Mouse (Mus musculus): Measurements from ENCODE around the gene Rab22a. TPM values are rescaled to one million over a fixed set of nuclear protein-coding genes. Genes with fewer than 3 reads are reported as not detected.
A peak's percentile ranks its signal among the peaks of the same experiment; 100 is the strongest.

Rab22a gene
- polyA plus RNA-seq, 1 experiment from 2014 or later = 32.0 TPM

DNA sequence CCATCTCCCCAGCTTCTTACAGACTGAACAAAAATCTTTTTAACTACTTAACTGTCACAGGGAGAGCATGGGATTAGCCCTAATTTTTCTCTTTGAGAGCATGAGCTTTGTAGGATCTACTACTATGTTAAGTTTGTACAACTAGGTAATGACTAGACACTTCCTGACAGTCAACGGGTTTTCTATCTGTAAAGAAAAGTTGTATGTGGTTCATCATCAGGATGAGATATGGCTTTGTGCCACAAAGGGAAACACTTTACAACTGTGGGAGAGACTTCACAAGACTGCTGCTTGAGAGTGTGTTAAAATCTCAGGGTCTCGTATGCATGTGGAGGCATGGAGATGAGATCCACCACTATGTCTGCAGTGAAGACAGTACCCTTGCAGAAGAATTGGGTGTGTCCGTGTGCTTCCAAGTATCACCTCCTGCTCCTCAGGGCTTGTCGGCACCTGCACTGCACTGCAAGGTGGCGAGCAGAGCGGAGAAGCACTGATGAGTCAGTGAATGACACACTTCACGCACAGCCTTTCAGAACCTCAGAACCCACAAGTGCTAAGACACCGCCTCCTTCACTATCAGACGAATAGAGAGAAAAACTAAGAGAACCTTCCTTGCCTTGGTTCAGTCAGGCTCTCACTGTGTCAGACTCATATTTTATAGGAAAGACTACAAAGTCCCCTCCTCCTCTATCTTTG is 2.8 kb downstream of the Rab22a start:
- ATAC-seq (replicated peaks; ENCODE audit: extremely low read depth, insufficient read depth, low FRiP score) = no peak
- Histone ChIP-seq H3K4me2 (ENCODE audit: low read depth, low read length) (no peak overlapping the region), H3K4me1 (ENCODE audit: control insufficient read depth, insufficient read depth, low read length) (peaks cover 31% of the 10 kb centered on the region), H3K27ac (ENCODE audit: low read length) (no peak overlapping the region), H3K9ac (ENCODE audit: low read length) (no peak overlapping the region), H3K27me3 (ENCODE audit: control insufficient read depth, insufficient read depth, low read length) (no peaks in the 10 kb centered on the region), H3K4me3 (ENCODE audit: low read length) (no peak overlapping the region), H3K36me3 (ENCODE audit: control insufficient read depth, insufficient read depth) (peaks cover 24% of the 10 kb centered on the region), H3K9me3 (replicated peaks; ENCODE audit: control insufficient read depth, low read length) (no peaks in the 10 kb centered on the region)
- WGBS = 79% methylated on average over 9 of the region's 9 CpGs

DNA sequence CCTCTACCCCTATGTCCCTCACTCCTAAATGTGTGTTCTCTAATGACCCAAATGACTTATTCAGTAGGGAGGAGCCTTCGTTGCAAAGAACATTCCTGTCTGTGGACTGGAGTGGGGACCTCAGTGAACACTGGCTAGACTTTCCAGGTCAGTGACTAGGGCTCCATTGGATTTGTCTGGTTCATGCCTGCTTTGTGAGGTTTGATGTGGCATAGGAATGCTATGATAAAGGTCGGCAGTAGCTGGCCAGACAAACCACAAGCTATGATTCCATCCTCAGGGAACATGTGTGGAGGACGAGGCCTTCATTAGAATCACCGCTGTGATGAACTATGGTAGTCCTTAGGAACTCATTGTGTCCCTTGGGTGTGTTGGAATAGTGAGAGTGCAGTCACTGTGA is 5.2 kb downstream of the Rab22a start:
- no peak for ATAC-seq (replicated peaks; ENCODE audit: extremely low read depth, insufficient read depth, low FRiP score)
- Histone ChIP-seq H3K4me3 (ENCODE audit: low read length) (no peak overlapping the region), H3K27me3 (ENCODE audit: control insufficient read depth, insufficient read depth, low read length) (no peaks in the 10 kb centered on the region), H3K4me1 (ENCODE audit: control insufficient read depth, insufficient read depth, low read length) (peaks cover 20% of the 10 kb centered on the region), H3K36me3 (ENCODE audit: control insufficient read depth, insufficient read depth) (peaks cover 24% of the 10 kb centered on the region), H3K4me2 (ENCODE audit: low read depth, low read length) (no peak overlapping the region), H3K9ac (ENCODE audit: low read length) (no peak overlapping the region), H3K9me3 (replicated peaks; ENCODE audit: control insufficient read depth, low read length) (no peaks in the 10 kb centered on the region), H3K27ac (ENCODE audit: low read length) (no peak overlapping the region)
- WGBS = 85% methylated on average over 4 of the region's 4 CpGs

DNA sequence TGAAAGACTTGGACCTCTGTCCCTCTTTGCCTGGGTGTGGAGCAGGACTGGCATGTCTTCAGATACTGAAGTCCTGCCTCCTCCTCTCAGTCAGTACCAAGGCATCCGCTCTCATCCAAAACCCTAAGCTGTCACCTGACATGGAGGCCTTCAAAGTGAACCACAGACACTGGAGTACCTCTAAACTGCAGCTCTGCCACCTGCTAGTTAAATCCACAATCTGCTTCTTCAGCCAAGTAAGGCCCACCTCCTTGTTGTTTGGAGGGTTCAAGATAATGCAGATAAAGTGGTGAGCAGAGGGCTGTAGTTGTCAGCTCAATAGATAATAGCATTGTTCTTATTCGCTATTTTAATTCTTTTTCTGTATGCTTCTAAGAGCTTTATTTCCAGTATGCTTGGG is 5.7 kb downstream of the Rab22a start:
- no peak overlapping the region for H3K9ac ChIP-seq (ENCODE audit: low read length)
- H3K4me2 ChIP-seq (ENCODE audit: low read depth, low read length) = no peak overlapping the region
- H3K27ac ChIP-seq (ENCODE audit: low read length) = no peak overlapping the region
- no peak for ATAC-seq (replicated peaks; ENCODE audit: extremely low read depth, insufficient read depth, low FRiP score)
- 72% methylated on average over 2 of the region's 2 CpGs for WGBS
- peaks cover 26% of the 10 kb centered on the region for H3K4me1 ChIP-seq (ENCODE audit: control insufficient read depth, insufficient read depth, low read length)
- no peak overlapping the region for H3K4me3 ChIP-seq (ENCODE audit: low read length)
- H3K9me3 ChIP-seq (replicated peaks; ENCODE audit: control insufficient read depth, low read length) = no peaks in the 10 kb centered on the region
- H3K36me3 ChIP-seq (ENCODE audit: control insufficient read depth, insufficient read depth) = peaks cover 24% of the 10 kb centered on the region
- no peaks in the 10 kb centered on the region for H3K27me3 ChIP-seq (ENCODE audit: control insufficient read depth, insufficient read depth, low read length)

DNA sequence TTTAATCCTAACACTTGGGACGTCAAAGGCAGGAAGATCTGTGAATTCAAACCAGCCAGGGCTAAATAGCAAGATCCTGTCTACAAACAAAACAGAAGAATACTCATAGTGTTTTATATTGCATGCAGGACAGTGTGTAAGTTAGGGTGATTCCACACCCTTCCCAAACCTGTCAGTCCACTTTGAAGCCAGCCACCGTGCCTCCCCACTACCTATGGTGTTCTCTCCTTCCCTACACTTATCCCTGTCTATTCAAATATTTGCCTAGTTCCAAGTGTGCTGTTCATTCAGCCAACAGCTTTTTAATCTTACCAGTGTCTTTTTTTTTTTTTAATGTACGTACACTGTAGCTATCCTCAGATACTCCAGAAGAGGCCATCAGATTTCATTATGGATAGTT is 7.3 kb downstream of the Rab22a start:
- ATAC-seq (replicated peaks; ENCODE audit: extremely low read depth, insufficient read depth, low FRiP score) = no peak
- H3K27me3 ChIP-seq (ENCODE audit: control insufficient read depth, insufficient read depth, low read length) = no peaks in the 10 kb centered on the region
- peaks cover 22% of the 10 kb centered on the region for H3K36me3 ChIP-seq (ENCODE audit: control insufficient read depth, insufficient read depth)
- H3K4me3 ChIP-seq (ENCODE audit: low read length) = no peak overlapping the region
- H3K27ac ChIP-seq (ENCODE audit: low read length) = no peak overlapping the region
- H3K9me3 ChIP-seq (replicated peaks; ENCODE audit: control insufficient read depth, low read length) = no peaks in the 10 kb centered on the region
- H3K9ac ChIP-seq (ENCODE audit: low read length) = no peak overlapping the region
- no peak overlapping the region for H3K4me2 ChIP-seq (ENCODE audit: low read depth, low read length)
- WGBS = 84% methylated on average over 3 of the region's 3 CpGs
- H3K4me1 ChIP-seq (ENCODE audit: control insufficient read depth, insufficient read depth, low read length) = peaks cover 20% of the 10 kb centered on the region

DNA sequence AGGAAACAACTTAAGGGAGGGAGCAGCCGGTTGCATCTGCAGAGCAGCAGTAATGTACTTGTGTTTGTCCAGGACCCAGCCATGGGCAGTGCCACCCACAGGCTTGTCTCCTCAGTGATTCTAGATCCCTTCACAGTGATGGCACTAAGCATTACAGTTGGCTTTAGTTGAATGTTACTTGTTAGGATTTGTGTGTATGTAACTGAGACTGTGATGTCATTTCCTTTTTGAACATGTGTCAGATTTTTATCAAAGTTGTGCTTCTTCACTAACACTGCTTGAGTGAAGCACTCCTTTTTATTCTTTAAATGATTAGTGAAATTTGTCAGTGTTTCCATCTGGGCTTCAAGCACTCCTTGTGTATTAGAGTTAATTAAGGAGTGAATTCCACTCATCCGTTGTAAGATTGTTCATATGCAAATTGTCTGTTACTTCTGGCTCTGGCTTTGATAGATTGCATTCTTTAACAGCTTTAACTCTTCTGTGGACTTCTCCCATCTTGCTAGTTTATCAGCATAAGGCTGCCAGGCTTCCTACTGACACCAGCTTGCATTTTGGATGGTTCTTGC is 12.9 kb downstream of the Rab22a start:
- H3K36me3 ChIP-seq (ENCODE audit: control insufficient read depth, insufficient read depth) = no peaks in the 10 kb centered on the region; the same call in 1 of the 2 replicates
- no peaks in the 10 kb centered on the region for H3K27me3 ChIP-seq (ENCODE audit: control insufficient read depth, insufficient read depth, low read length)
- no peak for ATAC-seq (replicated peaks; ENCODE audit: extremely low read depth, insufficient read depth, low FRiP score)
- H3K4me2 ChIP-seq (ENCODE audit: low read depth, low read length) = no peak overlapping the region
- H3K9me3 ChIP-seq (replicated peaks; ENCODE audit: control insufficient read depth, low read length) = no peaks in the 10 kb centered on the region
- WGBS = 70% methylated on average over 2 of the region's 2 CpGs
- no peak overlapping the region for H3K4me3 ChIP-seq (ENCODE audit: low read length)
- no peak overlapping the region for H3K27ac ChIP-seq (ENCODE audit: low read length)
- peaks cover 29% of the 10 kb centered on the region for H3K4me1 ChIP-seq (ENCODE audit: control insufficient read depth, insufficient read depth, low read length)
- no peak overlapping the region for H3K9ac ChIP-seq (ENCODE audit: low read length)

DNA sequence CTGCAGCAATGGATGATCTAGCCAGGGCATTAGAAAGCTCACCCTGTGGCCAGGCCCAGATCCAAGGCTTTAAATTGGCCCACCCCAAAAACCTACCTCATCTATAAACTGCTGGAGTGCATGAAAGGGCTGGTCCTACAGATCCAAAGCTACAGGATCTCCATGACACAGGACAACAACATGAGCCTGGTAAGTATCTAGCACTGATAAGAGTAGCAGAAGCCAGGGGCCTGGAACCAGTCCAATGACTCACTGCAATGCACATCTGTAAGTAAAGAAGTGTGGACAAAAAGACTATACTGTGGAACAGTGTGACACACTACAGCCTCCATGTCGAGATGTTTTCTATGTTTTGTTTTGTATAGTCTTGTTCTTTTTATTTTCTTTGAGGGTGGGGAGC is 13.9 kb downstream of the Rab22a start:
- 29% methylated on average over 1 of the region's 1 CpGs for WGBS
- no peak overlapping the region for H3K27ac ChIP-seq (ENCODE audit: low read length)
- no peaks in the 10 kb centered on the region for H3K27me3 ChIP-seq (ENCODE audit: control insufficient read depth, insufficient read depth, low read length)
- H3K9ac ChIP-seq (ENCODE audit: low read length) = no peak overlapping the region
- H3K4me3 ChIP-seq (ENCODE audit: low read length) = no peak overlapping the region
- no peaks in the 10 kb centered on the region for H3K9me3 ChIP-seq (replicated peaks; ENCODE audit: control insufficient read depth, low read length)
- H3K4me1 ChIP-seq (ENCODE audit: control insufficient read depth, insufficient read depth, low read length) = peaks cover 29% of the 10 kb centered on the region
- H3K36me3 ChIP-seq (ENCODE audit: control insufficient read depth, insufficient read depth) = no peaks in the 10 kb centered on the region; the same call in 1 of the 2 replicates
- ATAC-seq (replicated peaks; ENCODE audit: extremely low read depth, insufficient read depth, low FRiP score) = peak; percentile 52; the same call in 1 of the 2 replicates
- H3K4me2 ChIP-seq (ENCODE audit: low read depth, low read length) = no peak overlapping the region

DNA sequence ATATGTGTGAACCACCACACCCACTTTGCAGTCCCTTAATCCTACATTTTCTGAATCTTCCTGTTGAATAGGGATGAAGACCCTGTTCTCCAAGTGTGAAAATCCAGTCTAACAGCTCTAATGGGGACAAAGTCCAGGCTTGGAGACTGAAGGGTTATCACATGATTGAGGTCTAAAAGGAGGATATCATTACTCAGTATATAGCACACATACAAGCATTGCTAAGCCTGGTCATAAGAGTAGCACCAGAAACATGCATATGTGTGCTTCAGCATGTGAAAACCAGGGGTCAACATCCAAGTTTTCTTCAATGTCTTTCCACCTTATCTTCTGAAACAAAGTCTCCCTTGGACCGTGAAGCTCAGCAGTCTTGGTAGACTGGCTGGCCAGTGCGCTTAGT is 19.0 kb downstream of the Rab22a start:
- 77% methylated on average over 2 of the region's 2 CpGs for WGBS

DNA sequence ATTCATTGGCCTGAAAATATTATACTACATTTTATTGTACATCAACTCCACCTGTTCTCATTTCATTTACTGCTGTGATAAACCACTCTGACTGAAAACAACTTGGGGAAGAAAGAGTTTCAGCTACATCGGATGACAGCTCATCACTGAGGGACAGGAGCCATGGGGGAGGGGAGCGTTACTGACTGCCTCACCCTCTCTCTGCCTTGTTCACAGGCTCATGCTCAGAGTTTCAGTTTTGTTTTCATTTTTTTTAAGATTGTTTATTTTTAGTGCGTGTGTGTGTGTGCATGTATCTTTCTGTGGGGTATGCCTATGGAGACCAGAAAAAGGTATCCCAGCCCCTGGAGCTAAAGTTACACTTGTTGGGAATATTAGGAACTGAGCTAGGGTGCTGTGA is 19.7 kb downstream of the Rab22a start:
- H3K9me3 ChIP-seq (replicated peaks; ENCODE audit: control insufficient read depth, low read length) = no peaks in the 10 kb centered on the region
- no peak overlapping the region for H3K4me3 ChIP-seq (ENCODE audit: low read length)
- no peaks in the 10 kb centered on the region for H3K27me3 ChIP-seq (ENCODE audit: control insufficient read depth, insufficient read depth, low read length)
- no peak overlapping the region for H3K9ac ChIP-seq (ENCODE audit: low read length)
- 55% methylated on average over 3 of the region's 3 CpGs for WGBS
- H3K4me1 ChIP-seq (ENCODE audit: control insufficient read depth, insufficient read depth, low read length) = peaks cover 10% of the 10 kb centered on the region
- no peak overlapping the region for H3K27ac ChIP-seq (ENCODE audit: low read length)
- H3K36me3 ChIP-seq (ENCODE audit: control insufficient read depth, insufficient read depth) = no peaks in the 10 kb centered on the region
- no peak overlapping the region for H3K4me2 ChIP-seq (ENCODE audit: low read depth, low read length)
- no peak for ATAC-seq (replicated peaks; ENCODE audit: extremely low read depth, insufficient read depth, low FRiP score)

More for the DNA sequence above, 19.0 kb downstream of the Rab22a start:
- Histone ChIP-seq H3K4me3 (ENCODE audit: low read length) (no peak overlapping the region), H3K27me3 (ENCODE audit: control insufficient read depth, insufficient read depth, low read length) (no peaks in the 10 kb centered on the region), H3K36me3 (ENCODE audit: control insufficient read depth, insufficient read depth) (no peaks in the 10 kb centered on the region; the same call in 1 of the 2 replicates), H3K4me1 (ENCODE audit: control insufficient read depth, insufficient read depth, low read length) (peaks cover 11% of the 10 kb centered on the region), H3K9ac (ENCODE audit: low read length) (no peak overlapping the region), H3K4me2 (ENCODE audit: low read depth, low read length) (no peak overlapping the region), H3K27ac (ENCODE audit: low read length) (no peak overlapping the region), H3K9me3 (replicated peaks; ENCODE audit: control insufficient read depth, low read length) (no peaks in the 10 kb centered on the region)
- no peak for ATAC-seq (replicated peaks; ENCODE audit: extremely low read depth, insufficient read depth, low FRiP score)

DNA sequence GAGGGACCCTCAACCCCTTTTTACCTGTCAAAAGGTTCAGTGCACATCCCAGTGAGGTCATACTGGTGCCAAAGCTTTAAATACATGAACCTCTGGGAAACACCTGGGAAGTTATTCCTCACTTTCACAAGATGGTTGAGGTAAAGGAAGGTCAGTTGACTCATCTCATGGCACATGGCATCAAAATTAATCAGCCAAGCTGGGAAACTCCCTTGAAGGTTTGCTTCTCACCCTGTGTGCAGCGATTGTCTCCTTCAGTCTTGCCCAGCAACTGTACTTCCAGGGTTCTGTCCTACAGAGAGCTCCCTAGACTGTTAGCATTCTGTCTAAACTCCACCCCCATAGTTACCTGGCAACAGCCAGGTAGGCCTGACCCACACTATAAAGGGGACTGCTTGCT is 20.6 kb downstream of the Rab22a start:
- H3K9ac ChIP-seq (ENCODE audit: low read length) = no peak overlapping the region
- 85% methylated on average over 1 of the region's 1 CpGs for WGBS
- no peak overlapping the region for H3K27ac ChIP-seq (ENCODE audit: low read length)
- ATAC-seq (replicated peaks; ENCODE audit: extremely low read depth, insufficient read depth, low FRiP score) = no peak
- H3K9me3 ChIP-seq (replicated peaks; ENCODE audit: control insufficient read depth, low read length) = no peaks in the 10 kb centered on the region
- no peaks in the 10 kb centered on the region for H3K36me3 ChIP-seq (ENCODE audit: control insufficient read depth, insufficient read depth)
- H3K4me2 ChIP-seq (ENCODE audit: low read depth, low read length) = no peak overlapping the region
- no peak overlapping the region for H3K4me3 ChIP-seq (ENCODE audit: low read length)
- no peaks in the 10 kb centered on the region for H3K27me3 ChIP-seq (ENCODE audit: control insufficient read depth, insufficient read depth, low read length)
- H3K4me1 ChIP-seq (ENCODE audit: control insufficient read depth, insufficient read depth, low read length) = peaks cover 10% of the 10 kb centered on the region

Measured in heart, embryonic 16.5 days (tissue).